Mouse (Mus musculus) stomach, embryonic 16.5 days (tissue): ENCODE measurements around the gene Neurl1b. TPM values are rescaled to one million over a fixed set of nuclear protein-coding genes. Genes with fewer than 3 reads are reported as not detected.
A peak's percentile ranks its signal among the peaks of the same experiment; 100 is the strongest.

Experiments used
- ATAC-seq: fragments of 200-750 bp; cut with Nextera tagmentation; 2 replicates; pipeline ENCODE4 v1.8.0; 2017; ENCODE audit warnings: moderate number of reproducible peaks, moderate TSS enrichment; ENCODE audit not compliant: insufficient read depth, low FRiP score
- H3K27ac ChIP-seq: fragments of 300-500 bp; sonication (generic); 2 replicates; pipeline ENCODE4 v1.5.1; 2014; ENCODE audit warnings: low read length
- H3K27me3 ChIP-seq: fragments of 300-500 bp; sonication (generic); 2 replicates; pipeline ENCODE4 v1.6.1; 2014; ENCODE audit warnings: low read length, control low read depth, mixed read lengths; ENCODE audit not compliant: control insufficient read depth, insufficient read depth
- H3K36me3 ChIP-seq: fragments of 300-500 bp; sonication (generic); 2 replicates; pipeline ENCODE4 v1.6.1; 2014; ENCODE audit warnings: low read length; ENCODE audit not compliant: control insufficient read depth, insufficient read depth
- H3K4me1 ChIP-seq: fragments of 300-500 bp; sonication (generic); 2 replicates; pipeline ENCODE4 v1.6.1; 2014; ENCODE audit warnings: low read length, control low read depth, mixed read lengths; ENCODE audit not compliant: control insufficient read depth, insufficient read depth
- H3K4me2 ChIP-seq: fragments of 300-500 bp; sonication (generic); 2 replicates; pipeline ENCODE4 v1.6.1; 2014; ENCODE audit warnings: low read depth, low read length, mixed read lengths
- H3K4me3 ChIP-seq: fragments of 300-500 bp; sonication (generic); replicated peaks from 2 replicates; pipeline ENCODE4 v1.5.1; 2014; ENCODE audit warnings: mild to moderate bottlenecking, low read length
- H3K9ac ChIP-seq: fragments of 300-500 bp; sonication (generic); 2 replicates; pipeline ENCODE4 v1.6.1; 2014; ENCODE audit warnings: low read length
- H3K9me3 ChIP-seq: fragments of 300-500 bp; sonication (generic); replicated peaks from 2 replicates; pipeline ENCODE4 v1.6.1; 2016; ENCODE audit warnings: low read length, control low read depth; ENCODE audit not compliant: control insufficient read depth
- WGBS: fragments of 180-500 bp; shearing (Covaris S2); extraction: QIAGEN DNeasy Blood & Tissue Kit; methylation state at CpG from one replicate; pipeline ENCODE4 v1.1.7; 2014; 5-methylcytosine and 5-hydroxymethylcytosine counted together
- polyA plus RNA-seq: library from polyadenylated mRNA; unstranded; fragments of >200 nt; fragmentation: Nextera tagmentation; extraction: Ambion mirVana; gene quantifications from 2 replicates; pipeline ENCODE4 v1.2.1, GENCODE M21; 2015

Gene Neurl1b
- polyA plus RNA-seq, 1 experiment from 2014 or later: 2.9 TPM

- Histone ChIP-seq H3K27ac (no peak overlapping the region), H3K9ac (peak overlapping the region; percentile 91), H3K4me1 (peaks cover 12% of the 10 kb centered on the region), H3K36me3 (no peaks in the 10 kb centered on the region), H3K4me2 (peak overlapping the region; percentile 95), H3K4me3 (peak overlapping the region; percentile 85), H3K27me3 (no peaks in the 10 kb centered on the region; the same call in 1 of the 2 replicates), H3K9me3 (no peaks in the 10 kb centered on the region)
- no peak for ATAC-seq
- WGBS: 58% methylated on average over 3 of the region's 3 CpGs
Observed at GRCm38 (mm10) chr17:26416141-26416540, 1.5 kb downstream of the Neurl1b start.

- no peak overlapping the region for H3K27ac ChIP-seq
- peaks cover 9% of the 10 kb centered on the region for H3K4me1 ChIP-seq
- no peak overlapping the region for H3K4me3 ChIP-seq
- H3K36me3 ChIP-seq: no peaks in the 10 kb centered on the region
- ATAC-seq: no peak
- no peaks in the 10 kb centered on the region for H3K27me3 ChIP-seq
- WGBS: 77% methylated on average over 6 of the region's 6 CpGs
- no peak overlapping the region for H3K4me2 ChIP-seq
- H3K9ac ChIP-seq: no peak overlapping the region
- no peaks in the 10 kb centered on the region for H3K9me3 ChIP-seq
Observed at GRCm38 (mm10) chr17:26417770-26418421, 3.3 kb downstream of the Neurl1b start.

- Histone ChIP-seq H3K4me1 (peaks cover 20% of the 10 kb centered on the region), H3K27me3 (no peaks in the 10 kb centered on the region), H3K9ac (no peak overlapping the region), H3K4me2 (no peak overlapping the region), H3K27ac (no peak overlapping the region), H3K4me3 (no peak overlapping the region), H3K36me3 (no peaks in the 10 kb centered on the region), H3K9me3 (no peaks in the 10 kb centered on the region)
- no peak for ATAC-seq
- 74% methylated on average over 7 of the region's 7 CpGs for WGBS
Observed at GRCm38 (mm10) chr17:26420491-26421247, 6.0 kb downstream of the Neurl1b start.

GRCm38 (mm10) chr17:26421561-26421960, 6.9 kb downstream of the Neurl1b start:
- no peaks in the 10 kb centered on the region for H3K27me3 ChIP-seq
- H3K36me3 ChIP-seq: no peaks in the 10 kb centered on the region
- ATAC-seq: no peak
- H3K4me1 ChIP-seq: peaks cover 20% of the 10 kb centered on the region
- no peak overlapping the region for H3K9ac ChIP-seq
- 58% methylated on average over 3 of the region's 3 CpGs for WGBS
- H3K4me3 ChIP-seq: no peak overlapping the region
- no peaks in the 10 kb centered on the region for H3K9me3 ChIP-seq
- H3K4me2 ChIP-seq: no peak overlapping the region
- H3K27ac ChIP-seq: no peak overlapping the region

- Histone ChIP-seq H3K27ac (no peak overlapping the region), H3K9me3 (no peaks in the 10 kb centered on the region), H3K36me3 (no peaks in the 10 kb centered on the region), H3K27me3 (no peaks in the 10 kb centered on the region), H3K4me3 (no peak overlapping the region), H3K4me1 (peaks cover 20% of the 10 kb centered on the region), H3K9ac (no peak overlapping the region), H3K4me2 (no peak overlapping the region)
- peak; percentile 59 for ATAC-seq
- WGBS: 63% methylated on average over 6 of the region's 6 CpGs
Observed at GRCm38 (mm10) chr17:26422390-26422789, 7.8 kb downstream of the Neurl1b start.

GRCm38 (mm10) chr17:26423967-26424641, 9.5 kb downstream of the Neurl1b start:
- WGBS: 23% methylated on average over 11 of the region's 11 CpGs
- peaks cover 21% of the 10 kb centered on the region for H3K4me1 ChIP-seq
- peak overlapping the region; percentile 10; the same call in 1 of the 2 replicates for H3K4me2 ChIP-seq
- no peaks in the 10 kb centered on the region for H3K36me3 ChIP-seq
- peak overlapping the region; percentile 42 for H3K27ac ChIP-seq
- H3K4me3 ChIP-seq: no peak overlapping the region
- peak; percentile 86 for ATAC-seq
- H3K27me3 ChIP-seq: no peaks in the 10 kb centered on the region
- H3K9ac ChIP-seq: peak overlapping the region; percentile 29; the same call in 1 of the 2 replicates
- H3K9me3 ChIP-seq: no peaks in the 10 kb centered on the region

- Histone ChIP-seq H3K36me3 (no peaks in the 10 kb centered on the region), H3K9ac (peak overlapping the region; percentile 31; the same call in 1 of the 2 replicates), H3K4me3 (no peak overlapping the region), H3K4me2 (no peak overlapping the region), H3K9me3 (no peaks in the 10 kb centered on the region), H3K27ac (peak overlapping the region; percentile 50; the same call in 1 of the 2 replicates), H3K4me1 (peaks cover 27% of the 10 kb centered on the region), H3K27me3 (no peaks in the 10 kb centered on the region)
- ATAC-seq: no peak
- 67% methylated on average over 13 of the region's 13 CpGs for WGBS
Observed at GRCm38 (mm10) chr17:26424973-26425735, 10.5 kb downstream of the Neurl1b start.

GRCm38 (mm10) chr17:26433295-26433694, 18.7 kb downstream of the Neurl1b start:
- WGBS: 44% methylated on average over 11 of the region's 11 CpGs
- no peaks in the 10 kb centered on the region for H3K9me3 ChIP-seq
- H3K9ac ChIP-seq: 0 out of 2 replicates have a peak overlapping the region, but pooled peaks have one; percentile 2
- H3K27me3 ChIP-seq: peaks cover 10% of the 10 kb centered on the region
- no peaks in the 10 kb centered on the region; the same call in 1 of the 2 replicates for H3K36me3 ChIP-seq
- no peak overlapping the region for H3K4me2 ChIP-seq
- H3K4me3 ChIP-seq: no peak overlapping the region
- ATAC-seq: 0 out of 2 replicates have a peak, but pooled peaks have one; percentile 23
- no peak overlapping the region for H3K27ac ChIP-seq
- 0 out of 2 replicates have a peak, but pooled peaks cover 14% of the 10 kb centered on the region for H3K4me1 ChIP-seq
